Mouse (Mus musculus): ENCODE measurements around the gene Snx12.

GRCm38 (mm10) chrX:101126474-101126955 is 95.8 kb downstream of the Snx12 start:
- TF ChIP-seq CTCF (IDR thresholded peaks at IDR 0.05; ENCODE audit: borderline replicate concordance, control insufficient read depth, extremely low read depth, insufficient read depth, low read length, poor library complexity) (no peak), POLR2A (IDR thresholded peaks at IDR 0.05; ENCODE audit: control insufficient read depth, extremely low read depth, insufficient read depth, low read length, poor library complexity) (no peak)

All from thymus, adult 2 months (tissue).